Mouse (Mus musculus) urinary bladder, postnatal 25 days (tissue): ENCODE results near the gene Pabpn1l.
A peak's percentile ranks its signal among the peaks of the same experiment; 100 is the strongest.
"Not testable (repeated sequence)": the region's sequence is repeated elsewhere in the genome, so short reads cannot be mapped to it uniquely, and the experiment has no call there.

Experiments
- DNase-seq: peaks from one replicate; pipeline ENCODE4 v3.0.0; 2022; ENCODE audit warnings: low spot score

Pabpn1l gene

GRCm38 (mm10) chr8:122646337-122646736, 23.8 kb upstream of the Pabpn1l start:
- DNase-seq: no peak

DNA sequence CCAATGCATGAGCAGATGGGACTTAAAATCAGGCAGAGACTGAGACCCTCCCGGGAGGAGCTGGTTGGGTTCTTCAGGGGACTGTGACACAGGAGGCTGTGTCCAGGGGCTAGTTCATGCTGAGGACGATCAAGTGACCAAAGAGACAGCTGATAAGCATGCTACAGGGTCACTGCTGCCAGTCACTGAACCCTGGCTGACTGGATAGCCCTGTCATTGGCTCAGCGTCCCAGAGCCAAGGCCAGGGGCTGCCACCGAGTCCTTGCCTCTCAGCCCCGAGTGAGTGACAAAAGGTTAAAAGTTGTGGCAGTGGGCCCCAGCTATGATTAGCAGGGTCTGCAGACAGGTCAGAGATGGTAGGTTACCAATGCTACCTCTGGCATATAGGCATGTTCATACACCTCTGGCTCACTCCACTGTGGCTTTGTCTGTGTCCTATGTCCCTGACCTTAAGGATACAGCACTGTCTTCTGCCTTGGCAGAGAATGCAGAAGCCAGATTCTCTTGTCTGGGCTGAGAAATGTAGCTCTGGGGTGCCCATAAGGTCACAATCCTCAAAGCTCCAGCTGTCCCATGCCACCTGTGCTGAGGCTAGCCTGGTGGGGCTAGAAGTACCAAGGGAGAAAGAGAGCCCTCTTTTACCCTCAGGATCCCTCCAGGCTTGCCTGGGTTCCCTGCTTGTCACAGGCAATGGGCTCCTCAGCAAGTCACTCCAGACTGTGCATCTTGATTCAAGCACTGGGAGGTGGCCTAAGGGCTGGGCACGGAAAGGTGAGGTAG, 21.8 kb upstream of the Pabpn1l start:
- DNase-seq: no peak

DNA sequence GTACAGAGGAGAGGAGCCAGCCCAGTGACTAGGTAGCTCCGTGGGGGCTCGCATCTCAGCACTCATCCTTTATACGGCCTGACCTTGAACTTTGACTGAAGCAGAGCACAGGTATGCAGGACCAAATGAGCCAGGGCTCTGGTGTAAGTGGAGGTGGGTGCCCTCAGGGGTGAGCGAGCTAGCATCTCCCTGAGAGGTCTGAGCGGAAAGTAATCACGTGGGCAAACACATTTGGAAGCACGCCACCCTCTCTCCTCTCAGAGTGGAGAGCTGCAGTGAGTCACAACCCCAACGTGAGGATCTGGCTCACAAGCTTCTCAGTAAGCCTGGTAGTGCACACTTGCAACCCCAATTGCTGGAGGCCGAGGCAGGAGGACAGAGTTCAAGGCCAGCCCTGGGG, 19.5 kb upstream of the Pabpn1l start:
- DNase-seq: no peak

DNA sequence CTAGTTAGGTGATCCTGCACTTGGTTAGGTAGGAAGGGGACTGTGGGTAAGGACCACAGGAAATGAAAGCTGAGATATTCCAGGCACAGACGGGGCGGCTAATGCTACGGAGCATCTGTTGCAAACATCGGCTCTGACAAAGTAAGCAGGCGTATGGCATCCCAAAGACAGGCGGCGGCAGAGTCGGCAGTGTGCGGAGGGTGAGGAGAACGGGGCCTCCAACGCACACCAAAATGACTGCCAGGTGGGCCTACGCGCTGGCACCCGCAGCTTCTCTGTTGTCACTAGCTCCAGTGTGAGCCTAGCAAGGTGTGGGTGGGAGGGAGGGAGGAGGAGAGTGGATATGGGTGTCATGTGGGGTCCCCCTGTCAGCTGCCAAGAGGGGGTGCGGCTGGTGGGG, 18.9 kb upstream of the Pabpn1l start:
- no peak for DNase-seq

DNA sequence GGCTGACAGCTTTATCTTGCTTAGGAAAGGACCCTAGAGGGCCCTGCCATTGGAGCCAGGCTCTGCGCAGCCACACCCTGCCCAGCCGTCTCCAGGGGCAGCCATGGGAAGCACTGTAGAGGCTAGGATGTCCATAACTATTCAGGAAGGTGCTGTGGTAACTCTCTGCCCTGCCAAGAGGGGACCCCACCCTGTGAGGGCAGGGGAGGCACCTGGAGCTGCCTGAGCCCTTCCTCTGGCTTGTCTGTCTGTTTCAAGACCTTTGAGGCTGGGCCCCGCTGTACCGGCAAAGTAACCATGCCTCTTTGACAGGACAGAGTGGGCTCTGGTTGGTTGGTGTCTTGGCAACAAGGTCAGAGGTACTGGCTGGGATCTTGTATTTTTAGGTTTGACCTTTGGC, 18.3 kb upstream of the Pabpn1l start:
- DNase-seq: no peak

- peak; percentile 24 for DNase-seq
Observed at GRCm38 (mm10) chr8:122639521-122640248, 17.1 kb upstream of the Pabpn1l start.

- no peak for DNase-seq
Observed at GRCm38 (mm10) chr8:122638601-122639000, 16.1 kb upstream of the Pabpn1l start.

GRCm38 (mm10) chr8:122637230-122637629, 14.7 kb upstream of the Pabpn1l start:
- DNase-seq: no peak

DNA sequence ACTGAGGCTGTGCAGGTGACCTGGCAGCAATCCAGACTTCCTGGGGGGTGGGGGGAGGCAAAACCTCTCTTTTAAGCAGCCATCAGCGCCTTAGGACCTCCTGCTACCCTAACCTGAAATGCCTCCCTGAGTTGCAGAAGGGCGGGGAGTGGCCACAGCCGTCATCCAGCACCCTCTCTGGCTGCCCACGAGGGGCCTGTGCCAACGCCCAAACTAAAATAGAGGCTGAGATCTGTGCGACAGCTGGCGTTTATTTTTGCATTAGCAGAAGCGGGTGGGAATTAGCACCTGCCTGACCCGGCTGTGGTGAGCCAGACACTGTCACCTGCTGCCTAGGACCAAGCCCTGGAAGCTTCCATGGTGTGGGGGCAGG, 14.2 kb upstream of the Pabpn1l start:
- no peak for DNase-seq

DNA sequence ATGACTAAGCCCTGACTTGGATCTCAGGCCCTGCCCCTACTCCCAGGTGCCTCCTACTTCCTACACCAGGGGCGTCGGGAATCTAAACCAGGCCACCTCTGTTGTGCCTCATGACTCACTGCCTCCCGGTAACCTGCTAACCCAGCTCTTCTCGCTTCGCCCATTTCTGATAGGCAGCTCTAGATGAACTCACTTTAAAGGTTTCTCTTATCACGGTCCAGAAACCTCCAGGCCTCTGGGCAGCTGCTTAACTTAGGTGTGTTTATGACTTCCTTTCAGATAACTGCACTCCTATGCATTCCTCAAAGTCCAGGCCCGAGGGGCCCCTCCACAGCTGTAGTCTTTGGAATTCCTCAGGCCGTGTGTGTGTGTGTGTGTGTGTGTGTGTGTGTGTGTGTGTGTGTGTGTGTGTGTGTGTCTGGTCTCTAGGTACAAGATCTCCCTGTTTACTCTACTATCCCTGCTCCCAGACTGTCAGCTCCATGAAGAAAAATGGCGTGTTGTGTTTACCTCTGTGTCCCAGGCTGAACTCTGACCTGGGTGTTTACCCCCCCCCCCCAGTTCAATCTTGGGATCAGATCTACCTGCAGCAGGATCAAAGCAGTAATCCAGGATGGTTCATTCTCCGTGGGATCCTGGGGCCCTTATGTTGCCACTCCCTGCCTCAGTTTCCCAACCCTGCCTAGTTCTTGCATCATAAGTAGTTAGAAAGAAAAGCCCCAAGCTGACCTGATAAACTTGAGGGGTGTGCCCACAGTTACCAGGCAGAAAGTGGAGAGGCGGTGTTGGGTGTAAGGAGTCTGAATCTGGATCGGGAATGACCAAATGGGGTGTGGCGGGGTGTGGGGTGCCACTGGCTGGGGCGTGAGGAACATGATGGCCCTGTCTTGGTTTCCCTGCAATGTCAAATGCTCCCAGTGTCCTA, 13.6 kb upstream of the Pabpn1l start:
- peak; percentile 39 for DNase-seq

GRCm38 (mm10) chr8:122633205-122633604, 10.7 kb upstream of the Pabpn1l start:
- no peak for DNase-seq

- DNase-seq: not testable (repeated sequence)
Observed at GRCm38 (mm10) chr8:122632134-122632533, 9.6 kb upstream of the Pabpn1l start.

- no peak for DNase-seq
Observed at GRCm38 (mm10) chr8:122630696-122631095, 8.2 kb upstream of the Pabpn1l start.

DNA sequence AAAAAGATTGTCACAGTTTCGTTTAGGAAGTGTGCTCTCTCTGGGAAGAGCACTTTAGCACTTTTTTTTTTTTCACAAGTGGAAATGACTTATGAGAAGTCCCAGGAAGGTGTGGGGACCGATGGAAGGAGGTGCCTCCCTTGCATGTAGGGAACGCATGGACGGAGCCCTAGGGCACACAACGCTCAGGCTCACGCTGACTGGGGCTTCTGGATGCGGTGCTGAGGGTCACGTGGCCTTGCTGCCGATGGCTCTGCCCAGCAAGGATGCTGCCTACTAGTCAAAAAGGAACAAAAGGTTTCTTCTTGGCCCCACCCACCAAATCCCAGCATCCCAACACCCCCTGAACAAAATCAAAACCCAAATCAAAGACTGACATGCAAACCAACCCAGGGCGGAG, 6.8 kb upstream of the Pabpn1l start:
- no peak for DNase-seq

DNA sequence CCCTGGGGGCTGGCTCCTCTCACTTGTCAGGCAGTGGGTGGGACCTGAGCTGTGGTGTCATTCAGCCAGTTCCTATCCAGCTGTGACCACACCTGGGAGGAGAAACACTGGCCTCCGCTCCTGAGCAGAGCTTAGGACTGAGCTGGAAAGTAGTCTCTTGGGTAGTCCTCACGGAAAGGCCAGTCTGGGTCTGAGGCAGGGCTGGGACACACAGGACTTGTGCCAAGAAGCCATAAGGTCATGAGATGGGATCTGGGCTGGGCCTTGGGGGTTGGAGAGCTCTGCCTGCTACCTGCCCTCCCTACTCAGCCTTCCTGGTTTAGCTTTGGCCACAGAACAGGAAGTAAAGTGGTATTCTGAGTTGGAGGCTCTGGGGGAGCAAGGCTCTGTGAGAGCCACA, 4.4 kb upstream of the Pabpn1l start:
- no peak for DNase-seq

DNA sequence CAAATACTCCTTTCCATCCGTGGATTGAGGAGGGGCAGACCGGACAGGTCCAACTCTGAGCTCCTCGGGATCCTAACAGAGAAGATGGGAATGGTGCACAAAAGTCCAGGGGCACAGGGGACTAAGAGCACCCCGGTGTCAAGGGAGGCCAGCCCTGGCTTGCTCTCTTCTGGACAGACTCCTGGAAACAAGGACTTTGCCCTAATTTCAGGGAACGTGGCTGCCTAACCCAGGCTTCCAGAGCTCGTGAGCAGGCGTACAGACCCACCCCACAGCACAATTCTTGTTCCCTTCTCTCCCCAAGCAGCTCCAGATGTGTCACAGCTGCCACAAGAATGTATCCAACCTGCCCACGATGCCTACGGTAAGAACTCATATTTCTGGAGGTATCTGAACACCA, 3.3 kb upstream of the Pabpn1l start:
- DNase-seq: no peak

DNA sequence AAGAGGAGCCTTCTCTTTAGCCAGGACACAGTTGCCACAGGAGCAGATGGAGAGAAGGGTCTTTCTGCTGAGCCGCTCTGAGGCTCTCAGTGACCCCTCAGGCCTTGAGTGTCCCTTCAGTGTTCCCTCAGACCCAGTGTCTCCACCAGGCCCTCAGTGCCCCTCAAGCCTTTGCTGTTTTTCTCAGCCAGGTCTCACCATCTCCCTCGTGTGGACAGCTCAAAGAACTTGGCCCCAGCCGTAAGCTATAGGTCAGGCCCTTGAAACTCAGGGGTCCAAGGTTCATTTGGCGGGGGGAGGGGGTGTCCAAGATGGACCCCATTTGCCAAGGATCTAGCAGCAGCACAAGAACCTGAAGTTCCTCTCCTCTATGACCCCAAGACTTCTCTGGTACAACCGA, 2.1 kb upstream of the Pabpn1l start:
- no peak for DNase-seq

GRCm38 (mm10) chr8:122623844-122624642, 1.5 kb upstream of the Pabpn1l start:
- DNase-seq: no peak

DNA sequence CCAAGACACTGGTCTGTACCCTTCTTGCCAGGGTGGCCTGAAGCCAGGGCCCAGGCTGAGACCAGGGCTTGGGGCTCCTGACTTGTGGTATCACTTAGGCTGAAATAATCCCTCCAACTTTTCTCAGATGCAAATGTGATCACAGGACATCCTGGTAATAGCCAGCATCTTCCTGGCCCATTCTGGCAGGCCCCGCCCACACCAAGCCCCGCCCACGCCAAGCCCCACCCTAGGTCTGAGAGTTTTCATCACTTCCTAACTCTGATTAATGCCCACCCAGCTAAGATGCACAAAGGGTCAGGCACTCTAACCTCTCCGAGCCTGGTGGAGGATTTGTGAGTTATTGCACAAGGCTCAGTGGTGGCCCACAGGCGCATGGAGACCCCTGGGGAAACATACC, 2.1 kb downstream of the Pabpn1l start:
- no peak for DNase-seq

DNA sequence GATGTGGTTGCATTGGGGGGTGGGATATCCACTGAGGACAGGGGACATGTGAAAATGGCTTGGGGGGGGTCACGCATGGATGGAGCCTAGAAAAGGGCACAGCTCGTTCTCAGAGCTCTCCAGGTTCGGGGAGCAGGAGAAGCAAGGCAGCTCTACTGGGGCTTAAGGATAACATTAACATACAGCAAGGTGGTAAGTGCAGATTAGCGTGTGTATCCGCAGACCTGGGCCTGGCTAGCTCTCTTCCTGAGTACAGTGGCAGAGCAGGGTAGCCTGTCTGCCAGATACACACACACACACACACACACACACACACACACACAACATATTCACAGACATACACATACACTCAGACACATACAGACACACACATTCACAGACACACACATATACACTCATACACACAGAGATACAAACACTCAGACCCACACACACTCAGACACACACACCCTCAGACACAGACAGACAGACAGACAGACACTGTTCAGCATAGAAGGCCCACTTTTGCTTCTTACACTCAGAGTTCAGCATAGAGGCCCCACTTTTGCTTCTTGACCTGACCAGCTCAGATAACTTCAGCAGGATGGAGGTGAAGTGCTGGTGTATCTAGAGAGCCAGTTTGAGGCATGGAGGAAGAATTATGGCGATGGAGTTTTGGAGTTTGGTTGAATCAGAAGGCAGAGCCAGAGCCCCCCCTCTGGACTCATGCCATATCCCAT, 3.7 kb downstream of the Pabpn1l start:
- DNase-seq: no peak

GRCm38 (mm10) chr8:122617947-122618546, 4.5 kb downstream of the Pabpn1l start:
- peak; percentile 81 for DNase-seq
